8 mouse cellular contexts compared by ENCODE assay signal in genomic region chr15:101230995-101231647, GRCm38 (mm10). TPM values are rescaled to one million over a fixed set of nuclear protein-coding genes. Genes with fewer than 3 reads are reported as not detected.
DNase-seq lines count a peak whose midpoint lies in the region; ATAC-seq and TF ChIP-seq lines count a peak whose summit lies in the region.

No protein-coding gene starts in this region.

- peaks cover 46% of the 10 kb centered on the region for H3K36me3 ChIP-seq in E14TG2a.4 (ENCODE audit: insufficient read depth, low read length)
- 0 out of 2 replicates have a peak, but pooled peaks cover 5% of the 10 kb centered on the region for H3K36me3 ChIP-seq in forebrain, embryonic 14.5 days (ENCODE audit: control insufficient read depth, insufficient read depth, low read length)
- peaks cover 24% of the 10 kb centered on the region; the same call in 1 of the 2 replicates for H3K36me3 ChIP-seq in kidney, embryonic 14.5 days (ENCODE audit: control insufficient read depth, insufficient read depth, low read length)

- WGBS in forebrain, embryonic 14.5 days: 86% methylated on average over 23 of the region's 23 CpGs
- 74% methylated on average over 23 of the region's 23 CpGs for WGBS in kidney, embryonic 14.5 days

- no peak for ATAC-seq in forebrain, embryonic 14.5 days
- ATAC-seq in kidney, embryonic 14.5 days (ENCODE audit: low FRiP score, low TSS enrichment): no peak
- ATAC-seq in megakaryocyte-erythroid progenitor cell, adult 5-6 weeks (replicated peaks; ENCODE audit: low FRiP score, low TSS enrichment, poor library complexity, severe bottlenecking): peak; percentile 58

- H3K4me1 ChIP-seq in E14TG2a.4 (replicated peaks; ENCODE audit: low read depth, low read length): peaks cover 92% of the 10 kb centered on the region
- H3K4me1 ChIP-seq in forebrain, embryonic 14.5 days (ENCODE audit: control insufficient read depth, insufficient read depth, low read length): peaks cover 4% of the 10 kb centered on the region; the same call in 1 of the 2 replicates
- H3K4me1 ChIP-seq in kidney, embryonic 14.5 days (ENCODE audit: control insufficient read depth, insufficient read depth, low read length): peaks cover 8% of the 10 kb centered on the region; the same call in 1 of the 2 replicates

- peak; percentile 80 for TF ChIP-seq CTCF in E14TG2a.4 (conservative IDR thresholded peaks at IDR 0.05; ENCODE audit: low read length)

- H3K27ac ChIP-seq in forebrain, embryonic 14.5 days (ENCODE audit: low read depth, low read length): no peak overlapping the region
- no peak overlapping the region for H3K27ac ChIP-seq in kidney, embryonic 14.5 days (ENCODE audit: low read depth, low read length)

- peaks cover 2% of the 10 kb centered on the region; the same call in 1 of the 2 replicates for H3K9me3 ChIP-seq in E14TG2a.4 (ENCODE audit: low read length)
- no peaks in the 10 kb centered on the region for H3K9me3 ChIP-seq in forebrain, embryonic 14.5 days (replicated peaks; ENCODE audit: control insufficient read depth, low read length)
- H3K9me3 ChIP-seq in kidney, embryonic 14.5 days (ENCODE audit: control insufficient read depth, low read length): no peaks in the 10 kb centered on the region

- peak; percentile 41 for DNase-seq in adrenal gland, adult 2 months
- no peak for DNase-seq in adrenal gland, postnatal 4 days (ENCODE audit: low spot score in 2 of 2)
- DNase-seq in forebrain, embryonic 14.5 days (ENCODE audit: low spot score): no peak
- no peak for DNase-seq in left cerebral cortex, postnatal 14 days (ENCODE audit: low spot score in 2 of 2)
- no peak for DNase-seq in right cerebral cortex, postnatal 25 days

- H3K27me3 ChIP-seq in E14TG2a.4 (ENCODE audit: insufficient read depth, low read length): peaks cover 4% of the 10 kb centered on the region
- no peaks in the 10 kb centered on the region for H3K27me3 ChIP-seq in forebrain, embryonic 14.5 days (replicated peaks; ENCODE audit: control insufficient read depth, insufficient read depth, low read length)
- H3K27me3 ChIP-seq in kidney, embryonic 14.5 days (ENCODE audit: control insufficient read depth, insufficient read depth, low read length): no peaks in the 10 kb centered on the region

- H3K9ac ChIP-seq in forebrain, embryonic 14.5 days (ENCODE audit: low read length): no peak overlapping the region
- peak overlapping the region; percentile 40; the same call in 1 of the 2 replicates for H3K9ac ChIP-seq in kidney, embryonic 14.5 days (ENCODE audit: low read depth, low read length)

- H3K4me3 ChIP-seq in E14TG2a.4 (replicated peaks; ENCODE audit: low read length): peak overlapping the region; percentile 76
- H3K4me3 ChIP-seq in forebrain, embryonic 14.5 days (ENCODE audit: low read depth, low read length): no peak overlapping the region
- peak overlapping the region; percentile 18; the same call in 1 of the 2 replicates for H3K4me3 ChIP-seq in kidney, embryonic 14.5 days (ENCODE audit: low read length)

- H3K4me2 ChIP-seq in forebrain, embryonic 14.5 days (ENCODE audit: low read length): peak overlapping the region; percentile 22; the same call in 1 of the 2 replicates
- peak overlapping the region; percentile 42 for H3K4me2 ChIP-seq in kidney, embryonic 14.5 days (replicated peaks; ENCODE audit: low read depth, low read length)

- intact Hi-C loops in left cerebral cortex, postnatal 14 days (cut with DNase I): no loop called here

RNA-seq across cellular contexts. Expression of gene Grasp, which starts 7.1 kb away (rescaled TPM):
- 10 to 100 TPM; 16.4 to 21.0 TPM for total RNA-seq in adrenal gland, adult 2 months (2021)
- 53.0 and 60.3 TPM in 2 replicates for polyA plus RNA-seq in adrenal gland, adult 2 months (2012; rRNA removed)
- 10 to 100 TPM; 18.6 to 20.3 TPM for total RNA-seq in adrenal gland, postnatal 4 days (2021)
- 0.93 and 1.0 TPM in 2 replicates for polyA plus RNA-seq in forebrain, embryonic 14.5 days (2014; fragmentation: Nextera tagmentation; extraction: Ambion mirVana)
- 5.0 and 5.7 TPM in 2 replicates for polyA plus RNA-seq in kidney, embryonic 14.5 days (2014; fragmentation: Nextera tagmentation; extraction: Ambion mirVana)
- 0.17 TPM in 1 of 2 replicates, not detected in the other for total RNA-seq in megakaryocyte-erythroid progenitor cell, adult 5-6 weeks (2014; fragmentation: Nextera tagmentation)
- 0.27 TPM in 1 of 2 replicates, not detected in the other for total RNA-seq in megakaryocyte-erythroid progenitor cell, adult 5-6 weeks (2017)
- total RNA-seq in left cerebral cortex, postnatal 14 days (2021): 10 to 100 TPM; 58.2 to 67.1 TPM

RNA-seq across cellular contexts. Expression of gene Nr4a1, which starts 22.9 kb away (rescaled TPM):
- 100 to 1,000 TPM; 560 to 565 TPM for total RNA-seq in adrenal gland, adult 2 months (2021)
- polyA plus RNA-seq in adrenal gland, adult 2 months (2012; rRNA removed): 162 and 415 TPM in 2 replicates
- total RNA-seq in adrenal gland, postnatal 4 days (2021): 10 to 100 TPM; 64.5 to 79.0 TPM
- 2.1 and 2.9 TPM in 2 replicates for polyA plus RNA-seq in forebrain, embryonic 14.5 days (2014; fragmentation: Nextera tagmentation; extraction: Ambion mirVana)
- polyA plus RNA-seq in kidney, embryonic 14.5 days (2014; fragmentation: Nextera tagmentation; extraction: Ambion mirVana): 4.5 and 5.0 TPM in 2 replicates
- 0.66 and 3.2 TPM in 2 replicates for total RNA-seq in megakaryocyte-erythroid progenitor cell, adult 5-6 weeks (2014; fragmentation: Nextera tagmentation)
- total RNA-seq in megakaryocyte-erythroid progenitor cell, adult 5-6 weeks (2017): 15.1 and 16.4 TPM in 2 replicates
- 10 to 100 TPM; 65.6 to 78.4 TPM for total RNA-seq in left cerebral cortex, postnatal 14 days (2021)

RNA-seq across cellular contexts. Expression of gene Atg101, which starts 53.0 kb away (rescaled TPM):
- total RNA-seq in adrenal gland, adult 2 months (2021): 10 to 100 TPM; 38.6 to 58.8 TPM
- 31.9 and 35.4 TPM in 2 replicates for polyA plus RNA-seq in adrenal gland, adult 2 months (2012; rRNA removed)
- total RNA-seq in adrenal gland, postnatal 4 days (2021): 10 to 100 TPM; 37.8 to 38.9 TPM
- polyA plus RNA-seq in forebrain, embryonic 14.5 days (2014; fragmentation: Nextera tagmentation; extraction: Ambion mirVana): 82.3 and 83.1 TPM in 2 replicates
- 71.8 and 76.5 TPM in 2 replicates for polyA plus RNA-seq in kidney, embryonic 14.5 days (2014; fragmentation: Nextera tagmentation; extraction: Ambion mirVana)
- total RNA-seq in megakaryocyte-erythroid progenitor cell, adult 5-6 weeks (2014; fragmentation: Nextera tagmentation): 14.7 and 18.0 TPM in 2 replicates
- 31.7 and 42.1 TPM in 2 replicates for total RNA-seq in megakaryocyte-erythroid progenitor cell, adult 5-6 weeks (2017)
- 10 to 100 TPM; 38.5 to 43.2 TPM for total RNA-seq in left cerebral cortex, postnatal 14 days (2021)

RNA-seq across cellular contexts. Expression of gene Acvr1b, which starts 57.3 kb away (rescaled TPM):
- total RNA-seq in adrenal gland, adult 2 months (2021): 10 to 100 TPM in 1 of 2 experiments, 1 to 10 TPM in 1; 5.2 to 10.0 TPM
- 10.1 and 11.2 TPM in 2 replicates for polyA plus RNA-seq in adrenal gland, adult 2 months (2012; rRNA removed)
- 10 to 100 TPM; 18.5 to 19.9 TPM for total RNA-seq in adrenal gland, postnatal 4 days (2021)
- 24.7 and 33.5 TPM in 2 replicates for polyA plus RNA-seq in forebrain, embryonic 14.5 days (2014; fragmentation: Nextera tagmentation; extraction: Ambion mirVana)
- 6.0 and 7.2 TPM in 2 replicates for polyA plus RNA-seq in kidney, embryonic 14.5 days (2014; fragmentation: Nextera tagmentation; extraction: Ambion mirVana)
- 1.4 and 2.8 TPM in 2 replicates for total RNA-seq in megakaryocyte-erythroid progenitor cell, adult 5-6 weeks (2014; fragmentation: Nextera tagmentation)
- 1.0 and 2.7 TPM in 2 replicates for total RNA-seq in megakaryocyte-erythroid progenitor cell, adult 5-6 weeks (2017)
- total RNA-seq in left cerebral cortex, postnatal 14 days (2021): 100 to 1,000 TPM; 112 to 121 TPM

Comparison
In these comparisons a context has a peak if more than half of its experiments do, and no peak if none do; other contexts are left out.
1. RNA of gene Nr4a1, which starts 22.9 kb away (total RNA-seq): 560 to 565 TPM in adrenal gland, adult 2 months; 64.5 to 79.0 TPM in adrenal gland, postnatal 4 days, 65.6 to 78.4 TPM in left cerebral cortex, postnatal 14 days and 0.66 to 16.4 TPM in megakaryocyte-erythroid progenitor cell, adult 5-6 weeks; every median in the first group is over 4 times any median in the second.
2. RNA of gene Grasp, which starts 7.1 kb away (total RNA-seq): 58.2 to 67.1 TPM in left cerebral cortex, postnatal 14 days, 16.4 to 21.0 TPM in adrenal gland, adult 2 months and 18.6 to 20.3 TPM in adrenal gland, postnatal 4 days; 0.17 to 0.27 TPM in megakaryocyte-erythroid progenitor cell, adult 5-6 weeks; every median in the first group is over 10 times any median in the second.